Mouse (Mus musculus): ENCODE measurements at regions not wholly inside any gene's neighbourhood (a gene's known extent, or its start where the extent isn't known, plus 50 kb on each side); places are given as distances from the start of the nearest gene placed in this dataset.
"Not testable (repeated sequence)": the region's sequence is repeated elsewhere in the genome, so short reads cannot be mapped to it uniquely, and the experiment has no call there.

DNA sequence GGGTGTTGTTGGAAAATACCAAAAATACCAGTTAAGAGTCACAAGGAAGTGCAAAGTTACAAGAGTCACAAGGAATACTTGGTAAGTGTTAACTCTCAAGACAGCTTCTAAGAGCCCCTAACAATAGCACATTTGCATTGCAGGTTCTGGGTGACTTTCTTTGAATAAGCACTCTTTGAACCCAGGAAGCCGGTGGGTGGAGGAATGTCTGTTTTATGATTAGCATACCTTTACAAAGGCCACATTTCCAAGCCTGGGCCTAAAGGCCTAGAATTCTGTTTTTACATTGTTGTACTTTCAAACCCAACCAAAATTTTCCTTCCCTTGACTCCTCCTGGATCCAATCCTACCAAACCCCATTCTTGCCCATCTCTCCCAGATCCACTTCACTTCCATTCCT lies 693.5 kb upstream of the Gria3 start:
- DNase-seq (ENCODE audit: extremely low spot score in 1 of 2, low spot score in 1 of 2), result not testable (repeated sequence)

DNA sequence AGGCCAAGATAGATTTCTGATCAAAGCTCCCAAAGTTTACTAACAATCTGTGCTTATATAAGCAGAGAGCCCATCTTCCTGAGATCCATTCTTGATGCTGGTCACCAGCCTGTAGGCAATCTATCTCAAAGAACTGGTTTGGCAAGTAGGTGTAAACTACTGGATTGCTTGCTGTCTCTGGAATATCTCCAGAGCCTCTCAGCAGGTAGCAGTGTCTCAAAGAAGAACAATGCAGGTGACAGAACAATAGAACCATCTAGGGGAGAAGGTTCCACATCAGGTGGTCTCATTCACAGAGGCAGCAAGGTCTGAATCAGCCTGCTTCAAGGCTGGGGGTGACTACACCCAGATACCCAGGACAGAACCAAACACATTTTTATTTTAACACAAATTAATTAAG lies 692.0 kb upstream of the Gria3 start:
- no peak for DNase-seq (ENCODE audit: extremely low spot score in 1 of 2, low spot score in 1 of 2)

DNA sequence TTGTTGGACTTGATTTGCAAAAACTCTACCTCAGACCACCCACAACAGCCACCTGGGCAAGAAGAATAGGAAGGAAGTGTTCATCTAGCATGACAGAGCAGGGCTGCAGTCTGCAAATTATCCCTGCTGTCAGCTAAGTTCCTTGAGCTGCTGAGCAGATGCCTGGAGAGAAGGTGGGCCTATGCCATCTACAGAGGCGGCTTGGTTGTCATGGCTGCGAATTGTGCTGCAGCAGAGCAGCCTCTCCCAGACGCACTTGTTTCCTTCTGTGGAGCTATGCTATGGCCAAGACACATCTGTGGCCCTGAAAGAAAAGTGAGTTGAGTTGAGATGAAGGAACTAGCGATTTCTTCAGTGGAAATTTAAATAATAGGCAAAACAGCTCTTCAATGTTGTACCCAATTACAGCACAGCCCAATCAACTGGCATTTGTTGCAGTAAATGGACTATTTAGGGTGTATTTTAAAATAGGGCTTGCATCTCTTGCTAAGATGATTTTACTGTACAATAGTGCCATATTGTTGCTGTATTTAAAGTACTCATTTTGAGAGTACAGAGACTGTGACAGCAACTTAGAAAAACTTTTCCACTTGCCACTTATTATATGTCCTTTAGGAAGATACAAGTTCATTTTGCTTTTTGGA lies 659.8 kb upstream of the Gria3 start:
- peak; percentile 49 to 59 for DNase-seq (ENCODE audit: extremely low spot score in 1 of 2, low spot score in 1 of 2)

Measured in frontal cortex, adult 2 months (tissue).